8 mouse cellular contexts compared by ENCODE assay signal in the genomic region with DNA sequence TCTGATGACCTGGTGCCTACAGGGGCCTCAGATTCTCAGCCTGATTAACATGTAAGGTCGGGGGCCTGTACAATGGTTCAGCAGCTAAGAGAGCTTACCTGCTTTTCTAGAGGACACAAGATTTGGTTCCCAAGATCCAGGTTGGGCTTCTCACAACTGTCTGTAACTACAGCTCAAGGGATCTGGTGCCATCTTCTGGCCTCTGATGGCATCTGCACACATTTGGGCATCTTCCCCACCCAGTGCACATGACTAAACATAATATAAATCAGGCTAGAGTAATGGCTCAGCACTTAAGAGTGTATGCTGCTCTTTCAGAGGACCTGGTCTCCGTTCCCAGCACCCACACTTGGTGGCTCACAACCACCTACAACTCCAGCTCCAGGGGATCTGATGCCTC. TPM values are rescaled to one million over a fixed set of nuclear protein-coding genes. Genes with fewer than 3 reads are reported as not detected.
DNase-seq lines count a peak whose midpoint lies in the region; ATAC-seq lines count a peak whose summit lies in the region.

No protein-coding gene starts in this region.

- H3K4me2 ChIP-seq in kidney, embryonic 16.5 days (replicated peaks; ENCODE audit: low read depth, low read length), result no peak overlapping the region
- no peak overlapping the region for H3K4me2 ChIP-seq in midbrain, embryonic 11.5 days

- 90% methylated on average over 2 of the region's 2 CpGs for WGBS in kidney, embryonic 16.5 days
- 68% methylated on average over 2 of the region's 2 CpGs for WGBS in midbrain, embryonic 11.5 days

- peaks cover 38% of the 10 kb centered on the region for H3K4me1 ChIP-seq in kidney, embryonic 16.5 days (ENCODE audit: insufficient read depth, low read length)
- no peaks in the 10 kb centered on the region for H3K4me1 ChIP-seq in midbrain, embryonic 11.5 days (ENCODE audit: control insufficient read depth, insufficient read depth, low read length)

- H3K4me3 ChIP-seq in kidney, embryonic 16.5 days (ENCODE audit: low read length), result no peak overlapping the region
- H3K4me3 ChIP-seq in midbrain, embryonic 11.5 days (ENCODE audit: low read depth, low read length), result no peak overlapping the region

- no peaks in the 10 kb centered on the region for H3K36me3 ChIP-seq in kidney, embryonic 16.5 days (ENCODE audit: insufficient read depth, low read length)
- no peaks in the 10 kb centered on the region for H3K36me3 ChIP-seq in midbrain, embryonic 11.5 days (ENCODE audit: control insufficient read depth, insufficient read depth, low read length)

- H3K27me3 ChIP-seq in kidney, embryonic 16.5 days (ENCODE audit: insufficient read depth, low read length), result no peaks in the 10 kb centered on the region
- H3K27me3 ChIP-seq in midbrain, embryonic 11.5 days (ENCODE audit: control insufficient read depth, insufficient read depth, low read length), result no peaks in the 10 kb centered on the region

- no peak for ATAC-seq in kidney, embryonic 16.5 days (ENCODE audit: low FRiP score, low TSS enrichment)
- ATAC-seq in granulocyte monocyte progenitor cell, adult 5-6 weeks (replicated peaks; ENCODE audit: poor library complexity, severe bottlenecking), result peak; percentile 72
- no peak for ATAC-seq in midbrain, embryonic 11.5 days (ENCODE audit: low FRiP score)

- H3K9me3 ChIP-seq in kidney, embryonic 16.5 days (ENCODE audit: low read length), result 0 out of 2 replicates have a peak, but pooled peaks cover 3% of the 10 kb centered on the region
- no peaks in the 10 kb centered on the region for H3K9me3 ChIP-seq in midbrain, embryonic 11.5 days (ENCODE audit: control insufficient read depth, low read length)

- H3K27ac ChIP-seq in kidney, embryonic 16.5 days (ENCODE audit: low read length), result no peak overlapping the region
- H3K27ac ChIP-seq in midbrain, embryonic 11.5 days (ENCODE audit: low read depth, low read length), result no peak overlapping the region

- DNase-seq in kidney, adult 18-20 months, result peak; percentile 59
- peak; percentile 60 for DNase-seq in MEL-GATA-1-ER (ENCODE audit: extremely low read depth, low read depth)
- peak; percentile 4 for DNase-seq in retina, postnatal 7 days (ENCODE audit: low read depth, low spot score)
- DNase-seq in midbrain, embryonic 11.5 days (ENCODE audit: low spot score, missing footprints), result no peak
- DNase-seq in urinary bladder, postnatal 14 days (ENCODE audit: low spot score), result no peak
- DNase-seq in ovary, adult 18-20 months (ENCODE audit: low spot score), result no peak

- H3K9ac ChIP-seq in kidney, embryonic 16.5 days (replicated peaks; ENCODE audit: low read length), result no peak overlapping the region
- no peak overlapping the region for H3K9ac ChIP-seq in midbrain, embryonic 11.5 days (ENCODE audit: low read length)

RNA-seq across cellular contexts. Expression of gene Alpk3, which starts 3.5 kb away (rescaled TPM):
- polyA plus RNA-seq in kidney, embryonic 16.5 days (2015; fragmentation: Nextera tagmentation; extraction: Ambion mirVana), result 0.31 and 0.65 TPM in 2 replicates
- total RNA-seq in granulocyte monocyte progenitor cell, adult 5-6 weeks (2014; fragmentation: Nextera tagmentation), result 0.19 and 2.2 TPM in 2 replicates
- total RNA-seq in granulocyte monocyte progenitor cell, adult 5-6 weeks (2017), result 0.62 and 0.73 TPM in 2 replicates
- polyA plus RNA-seq in midbrain, embryonic 11.5 days (2014; fragmentation: Nextera tagmentation; extraction: Ambion mirVana), result 0.11 and 0.26 TPM in 2 replicates

RNA-seq across cellular contexts. Expression of gene Slc28a1, which starts 53.7 kb away (rescaled TPM):
- polyA plus RNA-seq in kidney, embryonic 16.5 days (2015; fragmentation: Nextera tagmentation; extraction: Ambion mirVana), result 0.73 and 1.2 TPM in 2 replicates
- total RNA-seq in granulocyte monocyte progenitor cell, adult 5-6 weeks (2014; fragmentation: Nextera tagmentation), result not detected in 2 replicates
- not detected in 2 replicates for total RNA-seq in granulocyte monocyte progenitor cell, adult 5-6 weeks (2017)
- 0.06 and 0.07 TPM in 2 replicates for polyA plus RNA-seq in midbrain, embryonic 11.5 days (2014; fragmentation: Nextera tagmentation; extraction: Ambion mirVana)

Comparison
In these comparisons a context has a peak if more than half of its experiments do, and no peak if none do; other contexts are left out.
1. DNase-seq: peak in kidney, adult 18-20 months (single experiment), MEL-GATA-1-ER (single experiment) and retina, postnatal 7 days (single experiment); none in midbrain, embryonic 11.5 days (single experiment), urinary bladder, postnatal 14 days (single experiment) and ovary, adult 18-20 months (single experiment).